Mouse (Mus musculus): ENCODE data around the gene Rrbp1. TPM values are rescaled to one million over a fixed set of nuclear protein-coding genes. Genes with fewer than 3 reads are reported as not detected.
A peak's percentile ranks its signal among the peaks of the same experiment; 100 is the strongest.

The Rrbp1 gene
- total RNA-seq, 2 experiments from 2014 or later = 33.0 to 55.3 TPM

- Histone ChIP-seq H3K4me3 (no peak overlapping the region), H3K27ac (no peak overlapping the region)
- no peak for DNase-seq
- intact Hi-C loops (cut with DNase I) = no loop called here
- TF ChIP-seq CTCF (IDR thresholded peaks at IDR 0.05) = no peak
These were observed 37.9 kb downstream of the Rrbp1 start for GRCm38 (mm10) chr2:143973161-143973560.

GRCm38 (mm10) chr2:143971887-143972286 lies 39.2 kb downstream of the Rrbp1 start:
- intact Hi-C loops (cut with DNase I) = no loop called here
- no peak overlapping the region for H3K27ac ChIP-seq
- no peak for DNase-seq
- H3K4me3 ChIP-seq = no peak overlapping the region
- no peak for TF ChIP-seq CTCF (IDR thresholded peaks at IDR 0.05)

GRCm38 (mm10) chr2:143970841-143971240 lies 40.2 kb downstream of the Rrbp1 start:
- Histone ChIP-seq H3K4me3 (no peak overlapping the region), H3K27ac (no peak overlapping the region)
- TF ChIP-seq CTCF (IDR thresholded peaks at IDR 0.05) = no peak
- no peak for DNase-seq
- intact Hi-C loops (cut with DNase I) = no loop called here

- H3K4me3 ChIP-seq = no peak overlapping the region
- intact Hi-C loops (cut with DNase I) = no loop called here
These were observed 41.8 kb downstream of the Rrbp1 start for GRCm38 (mm10) chr2:143969260-143969659.

GRCm38 (mm10) chr2:143963318-143963717 lies 47.7 kb downstream of the Rrbp1 start:
- no peak overlapping the region for H3K4me3 ChIP-seq
- TF ChIP-seq CTCF (IDR thresholded peaks at IDR 0.05) = no peak
- no peak overlapping the region for H3K27ac ChIP-seq
- intact Hi-C loops (cut with DNase I) = no loop called here
- no peak for DNase-seq

More at GRCm38 (mm10) chr2:143969260-143969659, 41.8 kb downstream of the Rrbp1 start:
- TF ChIP-seq CTCF (IDR thresholded peaks at IDR 0.05) = no peak
- no peak overlapping the region for H3K27ac ChIP-seq
- DNase-seq = no peak

- no peak for DNase-seq
- TF ChIP-seq CTCF (IDR thresholded peaks at IDR 0.05) = no peak
- intact Hi-C loops (cut with DNase I) = no loop called here
- no peak overlapping the region for H3K27ac ChIP-seq
- no peak overlapping the region for H3K4me3 ChIP-seq
These were observed 48.9 kb downstream of the Rrbp1 start for GRCm38 (mm10) chr2:143962192-143962591.

GRCm38 (mm10) chr2:143955746-143956145 lies 55.3 kb downstream of the Rrbp1 start:
- DNase-seq = peak; percentile 8
- no peak overlapping the region for H3K27ac ChIP-seq
- no peak overlapping the region for H3K4me3 ChIP-seq
- intact Hi-C loops (cut with DNase I) = no loop called here
- TF ChIP-seq CTCF (IDR thresholded peaks at IDR 0.05) = no peak

- no peak for TF ChIP-seq CTCF (IDR thresholded peaks at IDR 0.05)
- DNase-seq = peak; percentile 12
- intact Hi-C loops (cut with DNase I) = no loop called here
- Histone ChIP-seq H3K4me3 (no peak overlapping the region), H3K27ac (no peak overlapping the region)
These were observed 56.1 kb downstream of the Rrbp1 start for GRCm38 (mm10) chr2:143955004-143955403.

- no peak overlapping the region for H3K27ac ChIP-seq
- peak; percentile 16 for DNase-seq
- intact Hi-C loops (cut with DNase I) = no loop called here
- TF ChIP-seq CTCF (IDR thresholded peaks at IDR 0.05) = no peak
- H3K4me3 ChIP-seq = no peak overlapping the region
These were observed 57.1 kb downstream of the Rrbp1 start for GRCm38 (mm10) chr2:143953944-143954343.

GRCm38 (mm10) chr2:143951546-143952315 lies 59.3 kb downstream of the Rrbp1 start:
- Histone ChIP-seq H3K27ac (no peak overlapping the region), H3K4me3 (no peak overlapping the region)
- intact Hi-C loops (cut with DNase I) = no loop called here
- DNase-seq = peak; percentile 17
- TF ChIP-seq CTCF (IDR thresholded peaks at IDR 0.05) = no peak

- intact Hi-C loops (cut with DNase I) = no loop called here
- Histone ChIP-seq H3K27ac (no peak overlapping the region), H3K4me3 (no peak overlapping the region)
- peak; percentile 9 for DNase-seq
- TF ChIP-seq CTCF (IDR thresholded peaks at IDR 0.05) = no peak
These were observed 60.0 kb downstream of the Rrbp1 start for GRCm38 (mm10) chr2:143951028-143951420.

- intact Hi-C loops (cut with DNase I) = no loop called here
- Histone ChIP-seq H3K27ac (no peak overlapping the region), H3K4me3 (no peak overlapping the region)
- TF ChIP-seq CTCF (IDR thresholded peaks at IDR 0.05) = no peak
- peak; percentile 9 for DNase-seq
These were observed 60.6 kb downstream of the Rrbp1 start for GRCm38 (mm10) chr2:143950290-143951027.

GRCm38 (mm10) chr2:143949217-143949616 lies 61.8 kb downstream of the Rrbp1 start:
- no peak for TF ChIP-seq CTCF (IDR thresholded peaks at IDR 0.05)
- Histone ChIP-seq H3K27ac (no peak overlapping the region), H3K4me3 (no peak overlapping the region)
- intact Hi-C loops (cut with DNase I) = no loop called here
- DNase-seq = peak; percentile 5
